25 mouse cellular contexts compared by ENCODE assay signal in the genomic region with DNA sequence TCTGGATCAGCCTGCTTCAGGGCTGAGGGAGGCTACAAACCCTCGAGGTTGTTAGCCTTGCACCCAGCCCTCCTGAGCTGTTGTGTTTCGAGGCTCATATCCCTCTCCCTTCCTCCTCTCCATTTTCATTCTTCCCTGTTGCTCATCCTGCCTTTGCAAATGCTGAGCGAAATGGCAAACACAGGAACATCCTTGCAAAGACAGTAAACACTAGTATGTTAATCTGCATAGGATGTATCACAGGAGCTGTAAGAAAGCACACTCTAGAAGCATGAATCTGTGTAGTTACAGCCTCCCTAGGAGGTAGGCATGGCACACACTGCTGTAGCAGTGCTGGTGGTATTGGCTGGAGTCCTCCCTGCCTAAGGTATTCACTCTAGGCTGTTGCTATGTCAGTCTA.
DNase-seq lines count a peak whose midpoint lies in the region; ATAC-seq lines count a peak whose summit lies in the region.
"Had no signal": no experiment of that assay in that cellular context is flagged by ENCODE, and none has a peak within 500 bp of the region (broad histone marks: within the 10 kb centered on the region; RNA-seq: fewer than 3 reads in every experiment).

No protein-coding gene starts in this region.

- no peak overlapping the region for H3K27ac ChIP-seq in intestine, embryonic 14.5 days (ENCODE audit: low read depth)
- no peak overlapping the region for H3K27ac ChIP-seq in intestine, embryonic 15.5 days
- H3K27ac ChIP-seq: forebrain, embryonic 10.5 days; forebrain, embryonic 15.5 days; gastrocnemius, adult 2 months; heart, embryonic 15.5 days; hindbrain, embryonic 14.5 days; hindbrain, postnatal 0 days had no signal

- no peaks in the 10 kb centered on the region for H3K9me3 ChIP-seq in intestine, embryonic 14.5 days (ENCODE audit: control insufficient read depth, low read length)
- no peaks in the 10 kb centered on the region for H3K9me3 ChIP-seq in intestine, embryonic 15.5 days
- H3K9me3 ChIP-seq: forebrain, embryonic 10.5 days; forebrain, embryonic 15.5 days; G1E; heart, embryonic 15.5 days had no signal

- H3K4me1 ChIP-seq in intestine, embryonic 14.5 days (replicated peaks; ENCODE audit: control insufficient read depth, insufficient read depth, low read length) = no peaks in the 10 kb centered on the region
- no peaks in the 10 kb centered on the region for H3K4me1 ChIP-seq in intestine, embryonic 15.5 days (replicated peaks)
- H3K4me1 ChIP-seq: forebrain, embryonic 10.5 days; forebrain, embryonic 15.5 days; heart, embryonic 15.5 days had no signal

- 68% methylated on average over 3 of the region's 3 CpGs for WGBS in intestine, embryonic 14.5 days
- WGBS in intestine, embryonic 15.5 days = 57% methylated on average over 3 of the region's 3 CpGs

- no peaks in the 10 kb centered on the region for H3K27me3 ChIP-seq in intestine, embryonic 14.5 days (replicated peaks; ENCODE audit: control insufficient read depth, insufficient read depth, low read length)
- no peaks in the 10 kb centered on the region for H3K27me3 ChIP-seq in intestine, embryonic 15.5 days (replicated peaks)
- H3K27me3 ChIP-seq: forebrain, embryonic 15.5 days; heart, embryonic 15.5 days; Patski had no signal

- no peak overlapping the region for H3K4me3 ChIP-seq in intestine, embryonic 14.5 days (ENCODE audit: low read depth, low read length)
- H3K4me3 ChIP-seq in intestine, embryonic 15.5 days (replicated peaks) = no peak overlapping the region
- H3K4me3 ChIP-seq: forebrain, embryonic 10.5 days; forebrain, embryonic 15.5 days; gastrocnemius, adult 2 months; heart, embryonic 15.5 days had no signal

- DNase-seq in intestine, embryonic 14.5 days (ENCODE audit: low spot score) = peak; percentile 28
- DNase-seq in testis, postnatal 10 days (ENCODE audit: low spot score) = peak; percentile 10
- DNase-seq in testis, postnatal 14 days (ENCODE audit: low spot score) = no peak
- DNase-seq in R1 (ENCODE audit: low read depth, low spot score) = peak; percentile 93
- DNase-seq in heart, postnatal 4 days = no peak
- DNase-seq: adrenal gland, adult 8-10 months; adrenal gland, postnatal 25 days; cerebellum, adult 18-20 months; cerebellum, adult 9-10 months; gastrocnemius, adult 2 months; gastrocnemius, postnatal 14 days; heart, postnatal 10 days; heart, postnatal 36 days had no signal

- no peak overlapping the region for H3K4me2 ChIP-seq in intestine, embryonic 14.5 days (ENCODE audit: low read length)
- H3K4me2 ChIP-seq in intestine, embryonic 15.5 days (replicated peaks) = no peak overlapping the region
- H3K4me2 ChIP-seq: forebrain, embryonic 15.5 days; heart, embryonic 11.5 days; heart, embryonic 15.5 days; hindbrain, embryonic 14.5 days had no signal

- H3K36me3 ChIP-seq in intestine, embryonic 14.5 days (ENCODE audit: control insufficient read depth, insufficient read depth, low read length) = no peaks in the 10 kb centered on the region
- H3K36me3 ChIP-seq in intestine, embryonic 15.5 days = no peaks in the 10 kb centered on the region
- H3K36me3 ChIP-seq: forebrain, embryonic 10.5 days; forebrain, embryonic 15.5 days; G1E; heart, embryonic 15.5 days had no signal

- H3K9ac ChIP-seq in intestine, embryonic 14.5 days (ENCODE audit: low read length) = no peak overlapping the region
- no peak overlapping the region for H3K9ac ChIP-seq in intestine, embryonic 15.5 days
- H3K9ac ChIP-seq: forebrain, embryonic 15.5 days; heart, embryonic 15.5 days; hindbrain, embryonic 14.5 days had no signal

- no peak for ATAC-seq in intestine, embryonic 14.5 days (replicated peaks; ENCODE audit: low FRiP score, low TSS enrichment, low read depth)
- ATAC-seq in intestine, embryonic 15.5 days = no peak; the same call in 1 of the 2 replicates
- ATAC-seq: activated CD4-positive, CD25-positive, alpha-beta regulatory T cell, adult 4 months; CD4-positive, CD25-positive, alpha-beta regulatory T cell, adult 4 months; forebrain, embryonic 15.5 days; hindbrain, postnatal 0 days; inflammation-experienced regulatory T-cells, adult 6 months; Patski had no signal

Comparison
In these comparisons a context has a peak if more than half of its experiments do, and no peak if none do; other contexts are left out.
1. DNase-seq: peak in intestine, embryonic 14.5 days (single experiment), testis, postnatal 10 days (single experiment) and R1 (single experiment); none in testis, postnatal 14 days (single experiment) and heart, postnatal 4 days (single experiment).